Mouse (Mus musculus) urinary bladder, adult 18-20 months (tissue): Measurements from ENCODE around the gene Tnfsf10.

Experiments
- DNase-seq, 2 experiments: peaks; one replicate each; pipeline ENCODE4 v3.0.0; 2022; ENCODE audit warnings: low spot score in 2 of 2, mixed read lengths in 2 of 2

The Tnfsf10 gene

GRCm38 (mm10) chr3:27302339-27303022 is 14.3 kb upstream of the Tnfsf10 start:
- no peak for DNase-seq

GRCm38 (mm10) chr3:27306815-27307214 is 10.0 kb upstream of the Tnfsf10 start:
- DNase-seq, result no peak

GRCm38 (mm10) chr3:27310973-27311372 is 5.9 kb upstream of the Tnfsf10 start:
- no peak for DNase-seq

GRCm38 (mm10) chr3:27311475-27311874 is 5.4 kb upstream of the Tnfsf10 start:
- no peak for DNase-seq

GRCm38 (mm10) chr3:27314506-27315164 is 2.2 kb upstream of the Tnfsf10 start:
- no peak for DNase-seq

- DNase-seq, result no peak
These were observed 628 bp downstream of the Tnfsf10 start for GRCm38 (mm10) chr3:27317288-27318024.

GRCm38 (mm10) chr3:27319650-27320049 is 2.8 kb downstream of the Tnfsf10 start:
- no peak for DNase-seq

GRCm38 (mm10) chr3:27320613-27321495 is 4.0 kb downstream of the Tnfsf10 start:
- DNase-seq, result no peak

- DNase-seq, result no peak
These were observed 5.8 kb downstream of the Tnfsf10 start for GRCm38 (mm10) chr3:27322591-27322990.

GRCm38 (mm10) chr3:27323551-27323950 is 6.7 kb downstream of the Tnfsf10 start:
- DNase-seq, result no peak

- no peak for DNase-seq
These were observed 9.9 kb downstream of the Tnfsf10 start for GRCm38 (mm10) chr3:27326633-27327191.

- DNase-seq, result no peak
These were observed 13.9 kb downstream of the Tnfsf10 start for GRCm38 (mm10) chr3:27330706-27331105.

GRCm38 (mm10) chr3:27338437-27338836 is 21.6 kb downstream of the Tnfsf10 start:
- no peak for DNase-seq

GRCm38 (mm10) chr3:27338887-27339286 is 22.1 kb downstream of the Tnfsf10 start:
- no peak for DNase-seq

GRCm38 (mm10) chr3:27340757-27341156 is 23.9 kb downstream of the Tnfsf10 start:
- DNase-seq, result no peak

- no peak for DNase-seq
These were observed 25.6 kb downstream of the Tnfsf10 start for GRCm38 (mm10) chr3:27342462-27342861.

GRCm38 (mm10) chr3:27345526-27345925 is 28.7 kb downstream of the Tnfsf10 start:
- peak in 1 of 2 experiments; percentile 7 for DNase-seq

- no peak for DNase-seq
These were observed 31.6 kb downstream of the Tnfsf10 start for GRCm38 (mm10) chr3:27348462-27348861.

GRCm38 (mm10) chr3:27351105-27351504 is 34.3 kb downstream of the Tnfsf10 start:
- DNase-seq, result no peak

GRCm38 (mm10) chr3:27359100-27359720 is 42.4 kb downstream of the Tnfsf10 start:
- DNase-seq, result no peak

- DNase-seq, result no peak
These were observed 53.3 kb downstream of the Tnfsf10 start for GRCm38 (mm10) chr3:27370125-27370524.
